ENCODE assay signal across 8 mouse cellular contexts in genomic region chr1:42697756-42698583, GRCm38 (mm10). TPM values are rescaled to one million over a fixed set of nuclear protein-coding genes. Genes with fewer than 3 reads are reported as not detected.
DNase-seq lines count a peak whose midpoint lies in the region; ATAC-seq and TF ChIP-seq lines count a peak whose summit lies in the region.

No protein-coding gene starts in this region.

- TF ChIP-seq CTCF in bone marrow macrophage, adult 2 months (IDR thresholded peaks at IDR 0.05; ENCODE audit: low read depth, low read length), result no peak
- TF ChIP-seq CTCF in thymus, adult 2 months (IDR thresholded peaks at IDR 0.05; ENCODE audit: borderline replicate concordance, control insufficient read depth, extremely low read depth, insufficient read depth, low read length, poor library complexity), result no peak

- no peaks in the 10 kb centered on the region for H3K36me3 ChIP-seq in heart, embryonic 10.5 days
- no peaks in the 10 kb centered on the region for H3K36me3 ChIP-seq in forebrain, embryonic 16.5 days (ENCODE audit: control insufficient read depth, insufficient read depth)
- no peaks in the 10 kb centered on the region for H3K36me3 ChIP-seq in thymus, adult 2 months (ENCODE audit: control insufficient read depth, insufficient read depth, low read length)

- H3K27me3 ChIP-seq in heart, embryonic 10.5 days (ENCODE audit: insufficient read depth, poor library complexity, severe bottlenecking), result peaks cover 79% of the 10 kb centered on the region
- no peaks in the 10 kb centered on the region for H3K27me3 ChIP-seq in forebrain, embryonic 16.5 days (replicated peaks; ENCODE audit: control insufficient read depth, insufficient read depth, low read length)
- H3K27me3 ChIP-seq in thymus, adult 2 months (ENCODE audit: control insufficient read depth, insufficient read depth, low read length), result peaks cover 37% of the 10 kb centered on the region

- peak overlapping the region; percentile 98 for H3K9ac ChIP-seq in forebrain, embryonic 16.5 days (replicated peaks; ENCODE audit: low read depth, low read length)

- H3K27ac ChIP-seq in heart, embryonic 10.5 days, result 0 out of 2 replicates have a peak overlapping the region, but pooled peaks have one; percentile 29
- no peak overlapping the region for H3K27ac ChIP-seq in bone marrow macrophage, adult 2 months (ENCODE audit: insufficient read depth, low read depth, low read length)
- peak overlapping the region; percentile 99 for H3K27ac ChIP-seq in forebrain, embryonic 16.5 days (ENCODE audit: low read length)
- H3K27ac ChIP-seq in thymus, adult 2 months (ENCODE audit: control insufficient read depth, insufficient read depth, low read length), result no peak overlapping the region

- H3K4me2 ChIP-seq in forebrain, embryonic 16.5 days (ENCODE audit: low read length), result peak overlapping the region; percentile 55

- H3K4me3 ChIP-seq in heart, embryonic 10.5 days, result peak overlapping the region; percentile 64
- peak overlapping the region; percentile 15; the same call in 1 of the 2 replicates for H3K4me3 ChIP-seq in bone marrow macrophage, adult 2 months (ENCODE audit: insufficient read depth, low read length)
- H3K4me3 ChIP-seq in forebrain, embryonic 16.5 days (replicated peaks; ENCODE audit: low read length), result peak overlapping the region; percentile 86
- H3K4me3 ChIP-seq in thymus, adult 2 months (ENCODE audit: control insufficient read depth, insufficient read depth, low read length), result no peak overlapping the region

- peaks cover 33% of the 10 kb centered on the region for H3K4me1 ChIP-seq in heart, embryonic 10.5 days
- no peaks in the 10 kb centered on the region for H3K4me1 ChIP-seq in bone marrow macrophage, adult 2 months (ENCODE audit: control insufficient read depth, insufficient read depth, low read length)
- peaks cover 3% of the 10 kb centered on the region for H3K4me1 ChIP-seq in forebrain, embryonic 16.5 days (replicated peaks; ENCODE audit: control insufficient read depth, insufficient read depth, low read length)
- 0 out of 2 replicates have a peak, but pooled peaks cover 4% of the 10 kb centered on the region for H3K4me1 ChIP-seq in thymus, adult 2 months (replicated peaks; ENCODE audit: control insufficient read depth, insufficient read depth, low read length)

- H3K9me3 ChIP-seq in heart, embryonic 10.5 days, result no peaks in the 10 kb centered on the region
- no peaks in the 10 kb centered on the region for H3K9me3 ChIP-seq in forebrain, embryonic 16.5 days (ENCODE audit: control insufficient read depth, low read length)

- ATAC-seq in forebrain, embryonic 16.5 days, result no peak

- no peak for TF ChIP-seq POLR2A in bone marrow macrophage, adult 2 months (IDR thresholded peaks at IDR 0.05; ENCODE audit: borderline replicate concordance, low read depth, low read length)
- no peak for TF ChIP-seq POLR2A in thymus, adult 2 months (IDR thresholded peaks at IDR 0.05; ENCODE audit: control insufficient read depth, extremely low read depth, insufficient read depth, low read length, poor library complexity)

- WGBS in heart, embryonic 10.5 days, result under 1% methylated on average over 66 of the region's 80 CpGs
- WGBS in forebrain, embryonic 16.5 days, result under 1% methylated on average over 67 of the region's 80 CpGs
- WGBS in thymus, adult 2 months, result 6% methylated on average over 80 of the region's 80 CpGs

- DNase-seq in heart, embryonic 10.5 days (ENCODE audit: low spot score), result peak; percentile 78
- DNase-seq in heart, adult 9 months (ENCODE audit: low spot score in 2 of 2), result no peak
- peak; percentile 52 for DNase-seq in kidney, postnatal 10 days
- peak; percentile 76 for DNase-seq in neural tube, embryonic 10.5 days (ENCODE audit: extremely low spot score, low spot score)
- DNase-seq in thymus, adult 2 months, result no peak
- no peak for DNase-seq in urinary bladder, postnatal 4 days (ENCODE audit: low spot score in 2 of 2)

RNA-seq across cellular contexts. Expression of gene Pou3f3, which starts 2.4 kb away (rescaled TPM):
- 0.03 and 0.43 TPM in 2 replicates for polyA plus RNA-seq in heart, embryonic 10.5 days (2016; fragmentation: Nextera tagmentation; extraction: Ambion mirVana)
- polyA plus RNA-seq in bone marrow macrophage, adult 2 months (2012; ENCODE audit: insufficient read depth, insufficient read length, missing spikeins), result not detected in 2 replicates
- 41.0 and 56.6 TPM in 2 replicates for polyA plus RNA-seq in forebrain, embryonic 16.5 days (2015; fragmentation: Nextera tagmentation; extraction: Ambion mirVana)
- 0.06 and 0.09 TPM in 2 replicates for polyA plus RNA-seq in thymus, adult 2 months (2012; rRNA removed)

Comparison
In these comparisons a context has a peak if more than half of its experiments do, and no peak if none do; other contexts are left out.
1. DNase-seq: peak in heart, embryonic 10.5 days (single experiment), kidney, postnatal 10 days (single experiment) and neural tube, embryonic 10.5 days (single experiment); none in heart, adult 9 months (0 of 2), thymus, adult 2 months (single experiment) and urinary bladder, postnatal 4 days (0 of 2).
2. H3K27ac ChIP-seq: peak in heart, embryonic 10.5 days (single experiment) and forebrain, embryonic 16.5 days (single experiment); none in bone marrow macrophage, adult 2 months (single experiment) and thymus, adult 2 months (single experiment).
3. RNA of gene Pou3f3, which starts 2.4 kb away (polyA plus RNA-seq): 41.0 to 56.6 TPM in forebrain, embryonic 16.5 days; 0.06 to 0.09 TPM in thymus, adult 2 months, not detected in bone marrow macrophage, adult 2 months and 0.03 to 0.43 TPM in heart, embryonic 10.5 days; every median in the first group is over 10 times any median in the second.